Comparison of ENCODE assay signal across 10 mouse cellular contexts in genomic region chrX:43430581-43430980, GRCm38 (mm10). TPM values are rescaled to one million over a fixed set of nuclear protein-coding genes. Genes with fewer than 3 reads are reported as not detected.
DNase-seq lines count a peak whose midpoint lies in the region; ATAC-seq and TF ChIP-seq lines count a peak whose summit lies in the region.
"Had no signal": no experiment of that assay in that cellular context is flagged by ENCODE, and none has a peak within 500 bp of the region (broad histone marks: within the 10 kb centered on the region; RNA-seq: fewer than 3 reads in every experiment).

No protein-coding gene starts in this region.

- no peaks in the 10 kb centered on the region for H3K36me3 ChIP-seq in heart, embryonic 11.5 days (ENCODE audit: control insufficient read depth, insufficient read depth, low read length)
- H3K36me3 ChIP-seq in E14TG2a.4 (ENCODE audit: insufficient read depth, low read length) = no peaks in the 10 kb centered on the region
- H3K36me3 ChIP-seq in embryonic facial prominence, embryonic 14.5 days (ENCODE audit: control insufficient read depth, insufficient read depth, low read length) = no peaks in the 10 kb centered on the region
- no peaks in the 10 kb centered on the region for H3K36me3 ChIP-seq in stomach, embryonic 14.5 days (ENCODE audit: control insufficient read depth, insufficient read depth, low read length)
- H3K36me3 ChIP-seq: liver, embryonic 15.5 days had no signal

- H3K9me3 ChIP-seq in heart, embryonic 11.5 days (replicated peaks; ENCODE audit: control insufficient read depth, low read length) = no peaks in the 10 kb centered on the region
- H3K9me3 ChIP-seq in E14TG2a.4 (ENCODE audit: low read length) = no peaks in the 10 kb centered on the region
- no peaks in the 10 kb centered on the region for H3K9me3 ChIP-seq in embryonic facial prominence, embryonic 14.5 days (ENCODE audit: control insufficient read depth, low read length)
- H3K9me3 ChIP-seq in stomach, embryonic 14.5 days (ENCODE audit: control insufficient read depth, low read depth, low read length) = no peaks in the 10 kb centered on the region
- H3K9me3 ChIP-seq: liver, embryonic 15.5 days had no signal

- 8% methylated on average over 11 of the region's 11 CpGs for WGBS in heart, embryonic 11.5 days (ENCODE audit: insufficient replicate concordance)
- 13% methylated on average over 11 of the region's 11 CpGs for WGBS in embryonic facial prominence, embryonic 14.5 days
- 16% methylated on average over 11 of the region's 11 CpGs for WGBS in stomach, embryonic 14.5 days

- TF ChIP-seq CTCF in E14TG2a.4 (conservative IDR thresholded peaks at IDR 0.05; ENCODE audit: low read length) = peak; percentile 21; the same call in 1 of the 2 replicates

- peaks cover 16% of the 10 kb centered on the region for H3K27me3 ChIP-seq in heart, embryonic 11.5 days (ENCODE audit: control insufficient read depth, insufficient read depth, low read length)
- H3K27me3 ChIP-seq in E14TG2a.4 (ENCODE audit: insufficient read depth, low read length) = peaks cover 20% of the 10 kb centered on the region
- H3K27me3 ChIP-seq in embryonic facial prominence, embryonic 14.5 days (replicated peaks; ENCODE audit: control insufficient read depth, insufficient read depth, low read length) = peaks cover 22% of the 10 kb centered on the region; the same call in 1 of the 2 replicates
- no peaks in the 10 kb centered on the region for H3K27me3 ChIP-seq in stomach, embryonic 14.5 days (ENCODE audit: control insufficient read depth, insufficient read depth, low read length)

- H3K9ac ChIP-seq in heart, embryonic 11.5 days (ENCODE audit: low read depth, low read length) = no peak overlapping the region
- H3K9ac ChIP-seq in embryonic facial prominence, embryonic 14.5 days (ENCODE audit: low read depth, low read length) = no peak overlapping the region
- no peak overlapping the region for H3K9ac ChIP-seq in stomach, embryonic 14.5 days (replicated peaks; ENCODE audit: low read depth, low read length)
- H3K9ac ChIP-seq: liver, embryonic 15.5 days had no signal

- intact Hi-C loops in heart, postnatal 36 days (cut with DNase I) = no loop called here
- intact Hi-C loops in left cerebral cortex, postnatal 4 days (cut with DNase I) = no loop called here

- DNase-seq in heart, postnatal 36 days = no peak
- peak; percentile 63 for DNase-seq in embryonic facial prominence, embryonic 14.5 days (ENCODE audit: low spot score)
- DNase-seq in left cerebral cortex, postnatal 4 days = peak; percentile 41
- no peak for DNase-seq in urinary bladder, adult 18-20 months (ENCODE audit: low spot score in 2 of 2)
- no peak for DNase-seq in adipocyte (ENCODE audit: low spot score)

- no peaks in the 10 kb centered on the region for H3K4me1 ChIP-seq in heart, embryonic 11.5 days (ENCODE audit: control insufficient read depth, insufficient read depth, low read length)
- peaks cover 26% of the 10 kb centered on the region for H3K4me1 ChIP-seq in E14TG2a.4 (replicated peaks; ENCODE audit: low read depth, low read length)
- no peaks in the 10 kb centered on the region for H3K4me1 ChIP-seq in embryonic facial prominence, embryonic 14.5 days (ENCODE audit: control insufficient read depth, insufficient read depth, low read length)
- no peaks in the 10 kb centered on the region for H3K4me1 ChIP-seq in stomach, embryonic 14.5 days (ENCODE audit: control insufficient read depth, insufficient read depth, low read length)
- H3K4me1 ChIP-seq: liver, embryonic 15.5 days had no signal

- no peak for ATAC-seq in heart, embryonic 11.5 days (replicated peaks; ENCODE audit: insufficient number of reproducible peaks, low FRiP score, low TSS enrichment)
- peak; percentile 81 for ATAC-seq in embryonic facial prominence, embryonic 14.5 days (ENCODE audit: low read depth)
- ATAC-seq in stomach, embryonic 14.5 days (ENCODE audit: insufficient number of reproducible peaks, insufficient read depth, low FRiP score, low read depth) = peak; percentile 56; the same call in 1 of the 2 replicates

- no peak overlapping the region for H3K27ac ChIP-seq in heart, embryonic 11.5 days (ENCODE audit: low read depth, low read length)
- no peak overlapping the region for H3K27ac ChIP-seq in embryonic facial prominence, embryonic 14.5 days (replicated peaks; ENCODE audit: low read depth, low read length)
- H3K27ac ChIP-seq in stomach, embryonic 14.5 days (ENCODE audit: low read length) = no peak overlapping the region
- H3K27ac ChIP-seq: liver, embryonic 15.5 days had no signal

- H3K4me2 ChIP-seq in heart, embryonic 11.5 days = peak overlapping the region; percentile 68
- peak overlapping the region; percentile 65 for H3K4me2 ChIP-seq in embryonic facial prominence, embryonic 14.5 days (ENCODE audit: low read depth, low read length)
- H3K4me2 ChIP-seq in stomach, embryonic 14.5 days (replicated peaks; ENCODE audit: low read depth, low read length) = peak overlapping the region; percentile 60
- H3K4me2 ChIP-seq: liver, embryonic 15.5 days had no signal

- peak overlapping the region; percentile 35 for H3K4me3 ChIP-seq in heart, embryonic 11.5 days (ENCODE audit: low read depth, low read length)
- H3K4me3 ChIP-seq in E14TG2a.4 (replicated peaks; ENCODE audit: low read length) = peak overlapping the region; percentile 57
- peak overlapping the region; percentile 36 for H3K4me3 ChIP-seq in embryonic facial prominence, embryonic 14.5 days (ENCODE audit: low read depth, low read length)
- peak overlapping the region; percentile 24 for H3K4me3 ChIP-seq in stomach, embryonic 14.5 days (ENCODE audit: low read depth, low read length)
- H3K4me3 ChIP-seq: liver, embryonic 15.5 days had no signal

RNA-seq across cellular contexts. Expression of gene Tenm1, which starts 1.7 kb away (rescaled TPM):
- polyA plus RNA-seq in heart, embryonic 11.5 days (2014; fragmentation: Nextera tagmentation; extraction: Ambion mirVana) = 0.04 TPM in 1 of 2 replicates, not detected in the other
- total RNA-seq in heart, postnatal 36 days (2021) = under 1 TPM in 1 of 2 experiments, not detected in 1; 0.05 TPM
- polyA plus RNA-seq in embryonic facial prominence, embryonic 14.5 days (2014; fragmentation: Nextera tagmentation; extraction: Ambion mirVana) = 2.1 and 2.6 TPM in 2 replicates
- total RNA-seq in left cerebral cortex, postnatal 4 days (2021) = 10 to 100 TPM; 89.8 to 92.8 TPM
- 5.8 and 7.1 TPM in 2 replicates for polyA plus RNA-seq in stomach, embryonic 14.5 days (2014; fragmentation: Nextera tagmentation; extraction: Ambion mirVana)
- polyA plus RNA-seq: C2C12 had no signal

Comparison
In these comparisons a context has a peak if more than half of its experiments do, and no peak if none do; other contexts are left out.
1. DNase-seq: peak in embryonic facial prominence, embryonic 14.5 days (single experiment) and left cerebral cortex, postnatal 4 days (single experiment); none in heart, postnatal 36 days (0 of 2), urinary bladder, adult 18-20 months (0 of 2) and adipocyte (single experiment).
2. Peak in every context shown above with its lines, with median percentiles within 50 percentile points of each other: H3K4me2 ChIP-seq and H3K4me3 ChIP-seq.